Mouse (Mus musculus): ENCODE measurements around the gene Cyp2t4.

The Cyp2t4 gene

DNA sequence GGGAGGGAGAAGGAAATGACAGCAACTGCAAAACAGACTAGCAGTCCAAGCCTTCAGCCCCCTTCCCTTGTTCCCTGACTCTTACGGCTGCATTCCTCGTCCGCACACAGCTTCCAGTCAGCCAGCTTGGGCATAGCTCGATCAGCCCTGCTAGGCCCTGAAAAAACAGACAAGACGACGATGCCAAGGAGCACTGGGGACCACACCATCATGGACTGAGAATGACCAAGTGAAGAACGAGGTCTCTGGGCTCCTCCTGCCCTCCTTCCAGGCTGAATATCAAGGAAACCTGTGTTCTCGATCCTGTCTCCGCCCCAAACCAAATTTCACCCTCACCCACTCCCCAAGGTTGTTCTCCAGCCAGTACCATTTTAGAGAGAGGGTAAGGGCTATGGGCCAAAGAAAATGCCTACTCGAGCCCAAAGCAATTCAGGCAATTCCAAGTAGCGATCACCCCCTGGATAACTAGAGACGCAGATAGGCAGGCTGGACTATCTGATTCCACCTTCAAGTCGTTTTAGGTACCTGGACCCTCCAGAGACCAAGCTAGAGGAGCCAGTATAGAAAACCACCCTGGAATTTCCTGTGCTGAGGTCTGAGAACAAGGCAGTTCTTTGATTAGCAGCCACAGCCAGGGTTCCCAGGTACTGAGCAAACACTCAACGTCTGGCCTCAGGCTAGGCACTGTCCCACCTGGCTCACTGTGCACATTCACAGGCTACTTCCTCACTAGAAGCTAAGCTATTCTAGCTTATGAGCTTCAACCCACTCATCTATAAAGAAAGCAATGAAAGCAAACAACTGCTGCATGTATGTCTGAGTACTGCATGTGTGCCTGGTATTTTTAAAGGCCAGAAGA is 27.6 kb downstream of the Cyp2t4 start, which contains the start of the genes Gm21983 and Mia:
TSS of gene Gm21983 (minus strand) at position 250 of the 859 bp plus-strand sequence.
TSS of gene Mia (minus strand) at position 321 of the 859 bp plus-strand sequence.
- DNase-seq (ENCODE audit: low read depth, low spot score), result no peak

DNA sequence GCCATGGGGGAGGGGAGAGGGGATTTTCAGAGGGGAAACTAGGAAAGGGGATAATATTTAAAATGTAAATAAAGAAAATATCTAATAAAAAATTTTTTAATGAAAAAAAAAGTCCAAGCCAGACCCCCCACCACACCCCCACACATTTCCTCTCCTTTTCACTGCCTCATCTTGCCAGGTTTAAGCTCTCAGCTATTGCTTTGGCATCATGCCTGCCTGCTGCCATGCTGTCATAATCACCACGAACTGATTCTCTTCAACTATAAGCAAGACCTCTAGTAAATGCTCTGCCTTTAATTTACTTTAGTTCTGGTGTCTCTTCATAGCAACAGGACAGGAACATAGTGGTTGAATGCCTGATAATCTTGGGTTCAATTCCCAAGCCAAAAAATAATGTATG is 29.0 kb downstream of the Cyp2t4 start:
- no peak for DNase-seq (ENCODE audit: low read depth, low spot score)

DNA sequence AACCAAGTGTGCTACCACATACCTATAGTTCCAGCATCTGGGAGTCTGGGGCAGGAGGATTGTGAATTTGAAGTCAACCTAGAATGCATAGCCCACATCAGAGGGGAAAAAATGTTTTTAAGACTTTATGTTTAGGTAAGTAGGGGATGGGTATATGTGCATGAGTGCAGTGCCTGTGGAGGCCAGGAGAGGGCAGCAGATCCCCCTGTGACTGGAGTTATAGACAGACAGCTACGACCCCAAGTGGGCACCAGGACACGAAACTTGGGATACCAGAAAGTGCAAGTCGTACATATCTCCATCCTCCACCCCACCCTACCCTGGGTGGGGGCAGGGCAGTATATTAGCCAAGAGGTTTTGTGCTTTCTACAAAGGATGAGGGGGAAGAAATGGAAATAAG is 31.4 kb downstream of the Cyp2t4 start:
- peak; percentile 68 for DNase-seq (ENCODE audit: low read depth, low spot score)

DNA sequence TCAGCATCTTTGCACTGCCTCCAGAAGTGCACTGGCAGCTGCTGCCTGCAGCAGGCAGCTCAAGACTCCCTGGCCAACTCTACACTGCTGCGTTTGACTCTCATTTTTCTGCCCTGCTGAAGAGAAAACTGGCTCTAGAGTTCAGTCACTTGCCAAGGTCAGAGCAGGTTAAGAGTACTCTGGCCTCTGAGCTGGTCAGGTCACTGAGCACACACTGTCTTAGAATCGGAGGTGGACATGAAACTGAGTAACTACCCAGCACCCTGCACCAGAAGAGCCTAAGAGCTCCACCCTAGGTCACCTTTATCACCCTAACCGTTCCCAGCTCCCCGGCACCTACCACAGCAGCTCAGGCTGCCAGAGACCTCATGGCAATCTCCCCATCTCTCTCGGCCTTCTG is 32.5 kb downstream of the Cyp2t4 start:
- DNase-seq (ENCODE audit: low read depth, low spot score), result no peak

DNA sequence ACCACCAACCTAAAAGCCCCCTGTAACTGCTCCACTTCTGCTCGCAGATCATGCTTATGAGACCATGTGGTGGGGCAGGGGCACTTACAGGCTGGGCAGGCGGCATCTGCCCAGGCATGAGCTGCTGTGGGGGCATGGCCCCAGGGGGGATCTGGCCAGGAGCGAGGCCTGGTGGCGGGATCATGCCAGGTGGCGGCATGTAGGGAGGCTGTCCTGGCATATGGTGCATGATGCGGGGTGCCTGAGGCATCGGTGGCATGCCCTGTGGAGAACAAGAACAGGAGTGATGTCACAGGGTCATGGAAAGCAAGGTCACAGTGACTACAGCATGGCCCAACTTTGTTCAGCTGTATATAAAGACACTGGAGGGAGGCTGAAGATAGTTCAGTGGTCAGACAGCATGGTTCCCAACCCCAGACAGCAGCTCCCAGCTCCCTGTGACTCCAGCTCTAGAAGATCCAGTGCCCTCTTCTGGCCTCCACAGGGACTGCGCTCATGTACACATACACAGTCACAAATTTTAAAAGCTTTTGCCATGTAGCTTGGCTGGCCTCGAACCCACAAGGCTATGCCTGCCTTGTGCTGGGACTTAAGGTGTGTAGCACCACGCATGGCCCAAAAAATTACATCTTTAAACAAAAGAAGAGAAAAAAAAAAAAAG is 35.9 kb downstream of the Cyp2t4 start:
- no peak for DNase-seq (ENCODE audit: low read depth, low spot score)

DNA sequence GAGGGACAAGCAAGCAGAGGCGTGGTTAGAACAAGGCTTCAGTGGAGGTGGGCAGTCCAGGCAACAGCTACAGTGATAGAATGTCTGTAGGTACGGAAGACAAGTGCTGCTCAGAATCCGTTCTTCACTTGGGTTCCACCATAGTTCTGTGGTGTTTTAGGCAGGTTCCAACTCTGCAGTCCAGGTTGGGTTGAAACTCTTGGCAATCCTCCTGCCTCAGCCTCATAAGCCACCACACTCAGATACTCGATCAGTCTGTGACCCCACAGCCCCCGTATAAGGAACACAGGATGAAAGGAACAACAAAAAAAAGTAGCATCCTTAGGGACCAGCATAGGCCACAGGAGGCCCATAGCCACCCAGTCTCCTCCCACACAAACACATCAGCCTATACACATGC is 38.9 kb downstream of the Cyp2t4 start:
- no peak for DNase-seq (ENCODE audit: low read depth, low spot score)

DNA sequence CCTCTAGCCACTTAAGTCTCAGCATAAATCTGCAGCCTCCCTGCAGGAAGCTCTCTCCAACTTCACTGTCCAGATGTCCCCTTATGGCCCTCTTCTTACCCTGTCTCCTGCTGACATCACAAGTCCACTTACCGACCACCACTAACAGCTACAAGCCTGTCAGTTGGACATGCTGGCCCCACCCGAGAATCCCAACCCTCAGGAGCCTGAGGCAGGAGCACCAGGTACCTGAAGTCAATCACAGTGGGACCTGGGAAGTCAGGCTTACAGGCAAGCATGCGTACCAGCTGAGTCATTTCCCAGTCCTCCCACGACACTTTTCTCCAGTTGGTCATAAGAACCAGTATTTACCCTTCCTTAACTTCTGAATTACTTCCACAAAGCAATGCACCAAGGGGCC is 40.2 kb downstream of the Cyp2t4 start:
- DNase-seq (ENCODE audit: low read depth, low spot score), result peak; percentile 35

DNA sequence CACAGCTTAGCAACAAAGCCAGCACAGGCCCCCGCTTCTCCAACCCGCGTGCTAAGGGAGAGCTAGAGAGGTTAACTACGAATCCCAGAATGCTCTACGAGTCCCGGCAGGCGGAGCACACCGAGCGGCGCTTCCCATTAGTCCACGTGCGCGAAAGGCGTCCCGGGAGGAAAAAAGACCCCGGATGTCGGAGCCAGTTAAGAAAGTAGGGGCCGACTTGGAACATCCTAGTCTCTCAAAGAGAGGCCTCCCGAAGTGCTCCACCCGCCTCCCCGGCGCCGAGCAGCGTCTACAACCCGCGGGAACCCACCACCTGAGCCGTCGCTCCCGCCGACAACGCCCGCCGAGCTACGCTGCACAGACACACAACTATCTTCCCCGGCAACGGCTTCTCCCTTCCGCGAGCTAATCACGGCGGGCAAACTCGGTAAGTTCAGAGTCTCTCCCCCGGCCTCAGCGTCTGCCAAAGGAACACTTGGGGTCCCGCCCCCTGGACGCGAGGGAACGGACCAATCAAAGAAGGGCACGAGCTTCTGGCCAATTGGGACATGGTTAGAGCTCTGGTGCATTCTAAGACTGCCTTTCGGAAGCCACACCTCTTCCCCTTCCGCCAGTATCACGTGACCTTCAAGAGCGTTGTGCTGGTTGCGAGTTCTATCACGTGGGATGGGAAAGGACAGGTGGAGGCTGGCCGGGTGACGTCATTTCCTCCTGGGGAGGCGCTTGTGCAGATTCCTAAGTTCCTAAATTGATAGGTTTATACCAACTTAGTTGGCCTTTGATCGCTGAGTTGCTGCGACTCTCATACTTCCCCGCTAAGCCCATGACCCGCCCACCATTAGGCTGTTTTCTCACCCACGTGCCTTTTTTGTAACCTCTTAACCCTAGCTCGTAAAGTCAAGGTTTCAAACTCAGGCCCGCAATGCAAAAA is 42.4 kb downstream of the Cyp2t4 start, which contains the start of the genes BC024978 and Snrpa:
TSS of gene BC024978 (plus strand) at position 101 of the 931 bp plus-strand sequence.
TSS of gene Snrpa (minus strand) at position 591 of the 931 bp plus-strand sequence.
- DNase-seq (ENCODE audit: low read depth, low spot score), result peak; percentile 100

DNA sequence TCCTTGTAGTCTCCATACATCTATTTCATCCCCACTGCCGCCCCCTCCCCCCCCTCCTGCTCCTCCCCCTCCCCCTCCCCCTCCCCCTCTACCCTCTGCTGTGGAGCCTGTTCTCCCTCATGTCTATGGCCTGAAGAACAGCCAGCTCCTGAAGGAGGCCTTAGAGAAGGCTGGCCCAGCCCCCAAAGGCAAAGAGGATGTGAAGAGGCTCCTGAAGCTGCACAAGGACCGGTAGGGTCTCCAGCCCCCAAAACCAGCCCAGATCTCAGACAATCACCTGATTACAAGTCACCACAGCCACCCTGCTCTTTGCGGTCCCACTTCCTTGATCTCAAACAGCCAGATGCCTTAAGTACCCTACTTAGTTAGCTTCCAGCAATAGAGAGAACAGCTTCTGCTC is 43.6 kb downstream of the Cyp2t4 start:
- DNase-seq (ENCODE audit: low read depth, low spot score), result no peak

DNA sequence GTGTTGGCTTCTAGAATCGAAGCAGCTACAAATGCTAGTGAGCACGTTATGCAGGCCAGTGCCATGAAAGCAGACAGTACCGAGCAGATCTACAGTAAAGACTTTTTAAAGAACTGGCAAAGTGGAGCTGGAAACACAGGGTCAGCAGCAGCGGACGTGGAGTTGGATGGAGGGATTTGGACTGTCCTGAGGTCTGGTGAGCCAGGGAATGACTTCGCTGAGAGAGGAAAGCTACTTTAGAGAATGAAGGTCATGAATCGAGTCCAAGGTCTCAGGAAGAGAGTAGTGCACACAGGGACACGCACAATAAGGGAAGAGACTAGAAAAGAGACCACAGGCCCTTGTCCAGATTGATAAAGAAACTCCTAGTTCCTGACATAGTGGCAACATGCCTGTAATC is 44.1 kb downstream of the Cyp2t4 start:
- no peak for DNase-seq (ENCODE audit: low read depth, low spot score)

DNA sequence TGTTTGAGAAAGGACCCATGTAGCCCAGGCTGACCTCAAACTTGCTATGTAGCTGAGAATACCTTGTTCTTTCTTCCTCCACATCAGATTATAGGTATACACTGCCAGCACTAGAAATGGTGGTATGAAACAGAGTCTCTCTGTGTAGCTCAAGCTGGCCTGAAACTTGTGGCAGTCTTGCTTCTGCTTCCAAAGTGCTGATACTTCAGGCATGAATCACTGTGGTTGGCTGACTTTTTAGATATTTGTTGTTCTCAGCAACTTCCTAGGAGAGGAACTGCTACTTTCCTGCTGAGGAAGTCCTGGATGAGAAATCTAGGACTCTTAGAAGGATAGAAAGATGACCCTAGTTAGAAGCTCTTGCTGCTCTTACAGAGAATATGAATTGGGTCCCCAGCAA is 44.8 kb downstream of the Cyp2t4 start:
- DNase-seq (ENCODE audit: low read depth, low spot score), result peak; percentile 64

DNA sequence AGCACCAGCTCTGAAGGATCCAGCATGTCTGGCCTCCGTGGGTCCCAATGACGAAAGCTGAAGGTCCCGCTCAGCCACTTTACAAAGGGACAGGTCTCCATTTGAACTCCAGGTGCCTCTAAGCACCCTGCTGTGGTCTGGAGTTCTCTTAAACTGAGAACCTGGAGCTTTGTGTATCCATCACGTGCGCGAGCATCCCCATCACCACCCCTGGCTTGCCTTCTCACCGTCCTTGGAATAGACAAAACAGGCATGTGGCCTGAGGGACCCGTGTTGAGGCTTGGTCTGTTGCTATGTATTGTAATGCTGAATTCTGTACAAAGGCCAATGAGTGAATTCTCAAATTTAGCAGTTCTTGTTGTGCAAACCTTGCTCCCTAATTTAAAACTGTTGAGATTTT is 45.3 kb downstream of the Cyp2t4 start:
- no peak for DNase-seq (ENCODE audit: low read depth, low spot score)

DNA sequence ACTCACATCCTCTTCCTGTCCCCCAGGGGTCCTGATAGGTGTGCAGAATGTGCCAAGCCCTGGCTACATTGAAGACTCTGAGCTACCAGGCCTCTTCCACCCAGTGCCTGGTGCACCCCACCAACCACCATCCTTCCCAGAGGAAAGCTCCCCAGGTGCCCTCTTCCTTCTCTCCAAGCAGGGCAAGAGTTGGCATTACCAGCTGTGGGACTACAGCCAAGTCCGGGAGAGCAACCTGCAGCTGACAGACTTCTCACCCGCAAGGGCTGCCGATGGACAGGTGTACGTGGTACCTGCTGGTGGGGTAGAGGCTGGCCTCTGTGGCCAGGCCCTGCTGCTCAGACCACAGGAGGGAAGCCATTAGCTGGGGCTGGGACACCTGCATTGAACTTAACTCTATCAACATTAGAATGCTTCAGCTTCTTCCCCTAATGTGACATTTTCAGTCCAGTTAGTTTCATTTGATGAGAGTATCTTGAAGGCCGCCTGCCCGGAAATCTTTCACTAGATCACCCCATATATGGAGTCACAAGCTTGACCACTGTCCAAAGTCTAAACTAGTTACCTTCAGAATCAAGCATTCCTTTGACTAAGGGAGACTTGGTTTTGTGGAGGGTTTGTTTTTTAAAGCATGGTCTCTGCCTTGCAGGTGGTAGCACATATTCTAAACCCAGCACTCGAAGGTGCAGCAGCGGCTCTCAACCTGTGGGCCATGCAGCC is 50.4 kb downstream of the Cyp2t4 start:
- DNase-seq (ENCODE audit: low read depth, low spot score), result no peak

All from 3T3-L1 (cell line).